Mouse (Mus musculus): ENCODE measurements around the gene Bex4.
"Not testable (repeated sequence)": the region's sequence is repeated elsewhere in the genome, so short reads cannot be mapped to it uniquely, and the experiment has no call there.

Bex4 gene

DNA sequence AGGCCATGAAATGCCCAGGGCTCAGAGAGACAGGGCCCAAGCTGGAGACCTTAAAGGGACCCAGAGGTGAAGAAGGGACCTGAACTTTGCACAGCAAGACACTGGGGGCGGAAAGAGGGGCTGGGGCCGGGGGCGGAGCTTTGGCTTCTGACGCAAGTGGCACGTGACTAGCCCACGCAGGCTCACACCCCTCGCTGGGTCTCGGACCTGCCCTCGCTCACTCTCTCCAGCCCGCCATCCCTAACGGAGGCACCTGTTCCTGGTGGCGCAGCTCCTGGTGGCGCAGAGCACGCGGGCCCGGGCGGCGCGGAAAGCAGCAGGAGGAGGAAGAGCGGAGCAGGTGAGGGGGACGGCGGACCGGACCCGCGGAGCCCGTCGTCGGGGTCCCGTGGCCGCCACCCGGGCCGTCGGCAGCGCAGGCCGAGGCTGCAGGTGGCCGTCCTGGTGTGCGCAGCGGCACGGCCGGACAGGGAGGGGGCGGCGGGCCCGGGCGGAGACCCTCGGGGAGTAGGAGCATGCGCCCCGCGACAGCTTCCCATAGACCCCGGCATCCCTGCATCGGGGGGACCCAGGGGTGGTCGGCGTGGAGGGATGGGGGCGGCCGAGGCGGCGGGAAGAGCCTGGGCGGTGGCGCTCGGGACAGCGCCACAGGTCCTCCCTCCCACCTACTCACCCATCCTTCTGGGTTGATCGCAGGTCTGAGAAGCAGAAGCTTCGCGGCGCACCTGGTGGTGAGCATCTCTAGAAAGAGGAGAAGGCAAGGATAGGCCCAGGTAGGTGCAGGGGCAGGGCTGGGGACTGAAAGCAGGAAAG, at the start of gene Bex4:
TSS of gene Bex4 (plus strand) at position 170 of the 813 bp plus-strand sequence.
- H3K27me3 ChIP-seq (ENCODE audit: control insufficient read depth, insufficient read depth, low read length, poor library complexity, severe bottlenecking); H3K36me3 ChIP-seq (ENCODE audit: control insufficient read depth, insufficient read depth, low read length, poor library complexity, severe bottlenecking); DNase-seq (ENCODE audit: low read depth, low spot score): not testable (repeated sequence)

DNA sequence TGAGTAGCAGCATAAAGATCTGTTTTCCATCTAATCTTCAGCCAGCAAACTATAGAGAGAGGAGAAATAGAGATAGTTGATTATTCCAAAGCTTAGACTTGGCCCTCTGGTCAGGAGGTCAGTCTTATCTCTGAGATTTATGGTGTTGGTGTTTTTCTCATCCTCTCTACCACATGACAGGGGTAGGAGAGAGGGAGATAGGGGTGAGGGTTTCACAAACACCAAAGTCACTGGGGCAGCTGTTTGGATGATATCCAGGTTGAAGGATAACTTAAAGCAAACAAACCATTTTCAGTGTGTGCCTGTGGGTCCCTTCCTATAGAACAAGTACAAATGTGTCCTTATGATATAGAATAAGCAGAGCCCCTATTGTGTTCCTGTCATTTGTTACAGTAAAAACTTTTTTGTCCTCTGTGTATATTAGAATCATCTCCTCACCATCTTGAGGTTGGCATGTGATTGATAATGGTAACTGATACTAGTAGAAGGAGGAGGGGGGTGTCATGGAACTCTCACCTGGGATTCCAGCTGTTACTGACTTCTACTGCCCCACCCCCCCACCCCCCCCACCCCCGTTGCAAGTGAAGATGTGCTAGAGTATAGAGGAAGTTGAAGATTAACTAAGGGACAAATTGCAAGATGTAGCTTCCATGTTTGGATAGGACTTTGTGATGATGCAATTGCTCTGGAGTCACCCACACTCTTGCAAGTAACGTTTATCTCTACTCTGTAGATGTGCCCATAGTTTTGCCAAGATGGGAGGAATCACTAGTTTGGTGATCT, 46.1 kb upstream of the Bex4 start:
- H3K27me3 ChIP-seq (ENCODE audit: control insufficient read depth, insufficient read depth, low read length, poor library complexity, severe bottlenecking): no peaks in the 10 kb centered on the region
- no peak for DNase-seq (ENCODE audit: low read depth, low spot score)
- H3K36me3 ChIP-seq (ENCODE audit: control insufficient read depth, insufficient read depth, low read length, poor library complexity, severe bottlenecking): no peaks in the 10 kb centered on the region

DNA sequence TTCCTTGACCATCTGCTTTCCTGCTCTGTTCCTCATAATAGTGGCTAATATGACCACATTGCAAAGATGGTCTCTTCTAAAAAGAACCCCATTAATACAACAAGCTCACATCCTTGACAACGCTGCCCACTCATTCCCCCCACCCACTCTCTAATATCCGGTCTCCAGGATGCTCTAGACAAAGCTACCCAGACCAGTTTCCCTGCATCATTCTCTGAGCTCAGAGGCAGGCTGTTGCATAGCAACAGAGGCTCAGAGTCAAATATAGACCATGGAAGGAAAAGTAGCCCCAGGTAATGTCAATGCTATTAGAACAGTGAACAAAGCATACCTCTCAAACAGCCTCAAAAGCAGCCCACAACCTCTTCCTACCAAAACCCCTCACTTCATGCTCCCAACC, 44.4 kb upstream of the Bex4 start:
- Histone ChIP-seq H3K27me3 (ENCODE audit: control insufficient read depth, insufficient read depth, low read length, poor library complexity, severe bottlenecking) (no peaks in the 10 kb centered on the region), H3K36me3 (ENCODE audit: control insufficient read depth, insufficient read depth, low read length, poor library complexity, severe bottlenecking) (no peaks in the 10 kb centered on the region)
- no peak for DNase-seq (ENCODE audit: low read depth, low spot score)

DNA sequence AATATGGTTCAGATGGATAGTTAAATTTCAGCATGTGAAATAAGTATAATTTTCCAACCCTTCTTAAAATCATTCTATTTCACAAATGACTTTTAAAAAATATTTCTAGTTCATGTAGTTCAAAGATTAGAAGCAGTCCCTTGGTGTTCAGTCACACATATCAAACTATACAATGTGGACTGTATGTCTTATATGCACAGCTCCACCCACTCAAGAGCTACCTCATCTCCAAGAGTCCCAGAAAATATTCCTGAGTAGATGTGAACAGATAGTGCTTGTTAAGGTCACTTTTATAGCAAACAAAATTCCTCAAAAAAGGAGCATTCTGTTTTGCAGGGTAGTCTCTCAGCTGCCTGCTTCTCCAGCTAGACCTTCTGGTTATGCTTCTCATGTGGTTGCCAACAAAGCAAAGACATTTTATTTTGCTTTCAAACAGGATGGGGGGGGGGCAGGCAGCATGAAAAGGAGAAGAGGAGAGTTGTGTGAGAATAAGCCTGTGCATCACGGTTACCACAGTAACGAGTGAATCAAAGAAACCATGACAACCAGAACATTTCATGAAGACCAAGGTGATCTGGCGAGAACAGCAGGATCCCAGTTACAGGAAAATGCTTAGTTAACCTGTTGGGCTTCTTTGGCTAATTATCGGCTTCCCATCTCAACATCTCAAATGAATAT, 34.6 kb upstream of the Bex4 start:
- no peaks in the 10 kb centered on the region for H3K27me3 ChIP-seq (ENCODE audit: control insufficient read depth, insufficient read depth, low read length, poor library complexity, severe bottlenecking)
- no peaks in the 10 kb centered on the region for H3K36me3 ChIP-seq (ENCODE audit: control insufficient read depth, insufficient read depth, low read length, poor library complexity, severe bottlenecking)
- DNase-seq (ENCODE audit: low read depth, low spot score): no peak

DNA sequence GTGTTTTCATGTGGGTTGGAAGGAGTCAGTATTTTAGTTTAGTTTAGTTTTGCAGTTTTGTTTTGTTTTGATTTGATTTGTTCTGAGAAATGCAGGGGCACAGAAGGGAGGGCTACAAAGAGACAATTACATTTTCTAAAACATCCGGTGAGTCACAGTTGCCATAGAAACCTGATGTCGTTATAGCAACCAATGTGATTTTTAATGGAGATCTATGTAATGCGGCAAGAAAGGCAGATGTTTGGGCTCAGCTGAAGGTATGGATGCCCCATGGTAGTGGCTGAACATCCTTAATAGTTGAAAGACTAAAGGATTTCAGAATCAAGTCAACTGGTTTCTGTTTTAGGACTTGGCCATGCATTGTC, 34.1 kb upstream of the Bex4 start:
- no peaks in the 10 kb centered on the region for H3K36me3 ChIP-seq (ENCODE audit: control insufficient read depth, insufficient read depth, low read length, poor library complexity, severe bottlenecking)
- H3K27me3 ChIP-seq (ENCODE audit: control insufficient read depth, insufficient read depth, low read length, poor library complexity, severe bottlenecking): no peaks in the 10 kb centered on the region
- DNase-seq (ENCODE audit: low read depth, low spot score): no peak

DNA sequence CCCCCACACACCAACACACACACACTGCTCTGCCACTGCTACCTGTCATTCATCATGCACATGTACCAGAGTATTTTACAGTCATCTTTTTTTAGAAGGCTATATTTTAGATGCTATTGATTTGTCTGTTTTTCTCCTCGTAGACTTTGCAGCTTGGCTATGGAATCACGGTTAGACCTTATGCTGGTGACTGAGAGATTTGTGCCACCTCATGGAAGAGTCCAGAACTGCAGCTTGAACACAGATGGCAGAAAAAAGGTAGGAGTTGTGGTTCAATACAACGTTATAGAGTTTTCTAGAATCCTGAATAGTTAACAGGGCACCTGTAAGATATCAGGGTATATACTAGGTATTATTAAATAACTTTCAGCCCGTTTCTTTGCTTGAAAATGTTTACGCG, 30.9 kb upstream of the Bex4 start:
- no peaks in the 10 kb centered on the region for H3K36me3 ChIP-seq (ENCODE audit: control insufficient read depth, insufficient read depth, low read length, poor library complexity, severe bottlenecking)
- DNase-seq (ENCODE audit: low read depth, low spot score): no peak
- H3K27me3 ChIP-seq (ENCODE audit: control insufficient read depth, insufficient read depth, low read length, poor library complexity, severe bottlenecking): no peaks in the 10 kb centered on the region

DNA sequence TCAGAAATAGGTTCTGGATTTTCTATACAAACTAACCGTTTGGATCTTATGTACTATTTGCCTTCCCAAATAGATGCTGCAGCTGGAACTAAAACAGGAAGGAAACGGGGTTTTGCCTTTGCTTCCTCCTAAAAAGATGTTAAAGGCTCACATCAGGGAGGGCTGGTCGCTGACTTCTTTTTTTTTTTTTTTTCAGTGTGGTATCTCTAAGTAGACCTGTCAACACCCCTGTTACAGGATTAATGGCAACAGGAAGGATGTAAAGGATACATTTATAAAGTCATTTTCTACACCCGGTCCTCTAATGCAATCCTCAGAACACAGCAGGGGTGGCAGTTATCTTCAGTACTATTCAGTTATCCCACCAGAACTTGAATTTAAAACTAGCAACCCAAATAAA, 23.8 kb upstream of the Bex4 start:
- no peaks in the 10 kb centered on the region for H3K27me3 ChIP-seq (ENCODE audit: control insufficient read depth, insufficient read depth, low read length, poor library complexity, severe bottlenecking)
- no peak for DNase-seq (ENCODE audit: low read depth, low spot score)
- no peaks in the 10 kb centered on the region for H3K36me3 ChIP-seq (ENCODE audit: control insufficient read depth, insufficient read depth, low read length, poor library complexity, severe bottlenecking)

DNA sequence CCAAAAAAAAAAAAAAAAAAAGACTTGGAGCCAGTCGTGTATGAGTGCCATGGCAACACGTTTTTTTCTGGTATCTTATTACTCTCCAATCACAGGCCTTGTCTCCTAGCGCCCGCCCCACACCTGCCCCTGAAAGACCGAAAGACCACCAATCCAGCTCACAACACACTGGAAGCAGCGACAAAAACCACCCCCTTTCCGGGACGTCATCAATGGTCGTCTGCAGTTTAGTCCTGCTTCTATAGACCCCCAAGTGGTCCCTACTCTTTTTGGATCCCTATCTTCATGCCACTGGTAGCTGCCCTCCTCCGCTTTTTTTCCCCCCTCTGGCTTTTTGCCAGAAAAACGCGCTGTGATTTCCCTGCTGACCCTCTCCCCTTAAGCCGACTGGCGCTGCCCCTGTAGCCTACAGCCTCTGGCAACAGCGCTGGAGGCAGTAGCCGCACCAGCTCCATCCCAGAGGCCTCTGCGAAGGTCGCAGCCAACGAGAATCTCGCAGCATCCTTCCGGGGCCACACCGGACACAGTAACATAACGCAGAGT, 23.3 kb upstream of the Bex4 start:
- Histone ChIP-seq H3K36me3 (ENCODE audit: control insufficient read depth, insufficient read depth, low read length, poor library complexity, severe bottlenecking) (no peaks in the 10 kb centered on the region), H3K27me3 (ENCODE audit: control insufficient read depth, insufficient read depth, low read length, poor library complexity, severe bottlenecking) (no peaks in the 10 kb centered on the region)
- DNase-seq (ENCODE audit: low read depth, low spot score): no peak

DNA sequence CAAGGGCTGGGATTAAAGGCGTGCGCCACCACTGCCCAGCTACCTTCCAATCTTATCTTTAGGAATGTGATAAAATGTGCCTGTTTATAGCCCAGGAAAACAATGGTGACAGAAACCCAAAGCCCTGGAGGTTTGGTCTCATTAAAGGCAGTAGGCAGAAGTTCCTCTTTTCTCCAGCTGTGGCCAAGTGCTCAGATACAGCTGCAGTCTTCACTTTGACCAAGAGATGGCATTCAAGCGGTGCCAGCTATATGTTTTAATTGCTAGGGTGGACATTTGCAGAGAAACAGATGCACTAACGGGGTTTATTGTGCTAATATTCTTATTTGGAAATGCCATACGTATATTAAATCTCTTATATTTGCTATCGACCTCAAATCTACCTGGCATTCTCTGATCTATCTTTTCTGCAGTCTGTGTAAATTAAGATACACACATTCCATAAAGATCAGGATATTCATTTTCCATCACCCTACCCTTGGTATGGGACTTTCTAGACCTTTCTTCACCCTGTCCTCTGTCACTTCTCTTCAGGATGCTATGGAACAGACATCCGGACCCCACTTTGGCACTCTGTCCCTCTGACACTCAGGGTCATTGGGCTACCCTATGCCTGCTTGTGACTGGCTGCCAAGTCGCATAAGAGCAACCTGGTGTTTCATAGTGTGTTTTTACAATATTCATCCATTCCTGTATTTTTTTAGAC, 11.6 kb upstream of the Bex4 start:
- no peaks in the 10 kb centered on the region for H3K36me3 ChIP-seq (ENCODE audit: control insufficient read depth, insufficient read depth, low read length, poor library complexity, severe bottlenecking)
- DNase-seq (ENCODE audit: low read depth, low spot score): peak; percentile 21
- no peaks in the 10 kb centered on the region for H3K27me3 ChIP-seq (ENCODE audit: control insufficient read depth, insufficient read depth, low read length, poor library complexity, severe bottlenecking)

DNA sequence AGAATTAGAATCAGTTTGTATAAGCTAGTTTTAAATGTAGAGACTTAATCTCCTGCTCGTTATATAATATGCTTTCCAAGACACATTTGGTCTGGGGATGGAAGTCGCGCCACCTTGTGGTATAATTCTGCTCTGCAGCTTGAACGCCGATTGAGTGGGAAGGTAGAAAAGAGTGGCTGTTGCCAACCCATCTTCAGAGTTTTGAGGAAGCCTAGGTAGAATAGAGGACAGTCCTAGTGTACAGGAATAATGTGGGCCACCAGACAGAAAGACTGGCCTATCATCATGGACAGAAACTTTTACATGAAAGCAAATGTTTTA, 11.1 kb upstream of the Bex4 start:
- Histone ChIP-seq H3K36me3 (ENCODE audit: control insufficient read depth, insufficient read depth, low read length, poor library complexity, severe bottlenecking) (no peaks in the 10 kb centered on the region), H3K27me3 (ENCODE audit: control insufficient read depth, insufficient read depth, low read length, poor library complexity, severe bottlenecking) (no peaks in the 10 kb centered on the region)
- DNase-seq (ENCODE audit: low read depth, low spot score): peak; percentile 21

DNA sequence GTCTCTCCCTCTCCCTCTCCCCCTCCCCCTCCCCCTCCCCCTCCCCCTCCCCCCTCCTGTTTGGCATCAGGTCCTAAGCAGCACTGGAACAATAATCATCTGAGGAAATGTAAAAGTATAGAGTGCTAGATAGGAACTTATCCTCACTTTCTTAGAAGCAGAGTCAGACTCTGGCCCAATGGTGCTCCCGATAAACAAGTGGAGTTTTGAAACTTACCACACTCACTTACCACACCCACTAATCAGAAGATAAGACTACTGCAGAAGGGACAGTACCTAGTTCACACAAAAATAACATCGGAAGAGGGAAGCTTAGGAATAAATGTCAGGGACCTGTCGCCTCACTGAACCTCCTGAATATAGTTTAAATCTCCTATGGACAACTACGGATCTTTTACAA, 3.2 kb upstream of the Bex4 start:
- DNase-seq (ENCODE audit: low read depth, low spot score): no peak
- no peaks in the 10 kb centered on the region for H3K36me3 ChIP-seq (ENCODE audit: control insufficient read depth, insufficient read depth, low read length, poor library complexity, severe bottlenecking)
- no peaks in the 10 kb centered on the region for H3K27me3 ChIP-seq (ENCODE audit: control insufficient read depth, insufficient read depth, low read length, poor library complexity, severe bottlenecking)

DNA sequence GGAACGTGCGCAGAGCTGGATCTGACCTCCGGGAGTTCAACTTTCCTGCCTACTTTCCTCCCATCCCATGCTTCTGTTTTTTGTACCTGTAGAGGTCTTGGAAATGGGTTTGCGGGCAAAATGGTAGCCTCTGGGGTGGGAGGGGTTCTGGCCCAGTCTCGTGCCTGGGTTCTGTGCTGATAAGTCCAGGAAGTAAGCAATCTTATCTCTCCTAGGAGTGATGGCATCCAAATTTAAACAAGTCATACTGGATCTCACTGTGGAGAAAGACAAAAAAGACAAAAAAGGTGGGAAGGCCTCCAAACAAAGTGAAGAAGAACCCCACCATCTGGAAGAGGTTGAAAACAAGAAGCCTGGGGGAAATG, 826 bp downstream of the Bex4 start:
- H3K36me3 ChIP-seq (ENCODE audit: control insufficient read depth, insufficient read depth, low read length, poor library complexity, severe bottlenecking); DNase-seq (ENCODE audit: low read depth, low spot score); H3K27me3 ChIP-seq (ENCODE audit: control insufficient read depth, insufficient read depth, low read length, poor library complexity, severe bottlenecking): not testable (repeated sequence)

DNA sequence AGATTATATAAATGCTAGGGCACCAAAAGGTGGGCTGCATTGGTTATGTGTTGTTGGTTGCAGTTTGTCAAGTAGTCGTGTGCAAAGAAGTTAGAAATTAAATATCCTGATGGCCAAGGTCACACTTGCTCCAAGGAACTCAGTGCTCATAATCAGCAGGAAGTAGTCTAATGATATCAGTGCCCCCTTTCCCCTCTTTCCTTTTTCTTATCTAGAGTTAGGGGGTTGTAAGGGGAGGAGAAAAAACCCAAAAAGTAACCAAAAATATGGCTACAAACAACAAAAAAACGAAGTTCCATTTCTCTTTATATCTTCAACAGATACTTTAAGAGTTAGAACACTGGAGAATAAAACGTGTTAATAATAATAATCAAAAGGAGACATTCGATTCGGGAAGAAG, 2.6 kb downstream of the Bex4 start:
- no peaks in the 10 kb centered on the region for H3K36me3 ChIP-seq (ENCODE audit: control insufficient read depth, insufficient read depth, low read length, poor library complexity, severe bottlenecking)
- H3K27me3 ChIP-seq (ENCODE audit: control insufficient read depth, insufficient read depth, low read length, poor library complexity, severe bottlenecking): no peaks in the 10 kb centered on the region
- DNase-seq (ENCODE audit: low read depth, low spot score): no peak

DNA sequence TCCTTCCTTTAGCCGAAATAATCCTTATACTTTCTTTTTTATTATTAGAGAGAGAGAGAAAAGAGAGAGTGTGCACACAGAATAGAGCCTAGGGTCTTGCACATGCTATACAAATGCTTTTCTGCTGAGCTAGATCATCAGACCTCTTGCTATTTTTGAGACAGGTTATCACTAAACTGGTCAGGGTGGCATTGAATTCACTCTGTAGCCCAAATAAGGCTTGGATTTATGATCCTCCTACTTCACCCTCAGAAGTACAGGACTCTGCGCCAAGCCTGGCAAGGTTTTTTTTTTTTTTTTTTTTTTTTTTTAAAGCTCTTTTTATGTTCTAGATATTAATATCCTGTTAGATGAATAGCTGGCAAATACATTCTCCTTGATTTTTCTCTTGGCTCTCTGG, 4.9 kb downstream of the Bex4 start:
- no peak for DNase-seq (ENCODE audit: low read depth, low spot score)
- no peaks in the 10 kb centered on the region for H3K36me3 ChIP-seq (ENCODE audit: control insufficient read depth, insufficient read depth, low read length, poor library complexity, severe bottlenecking)
- no peaks in the 10 kb centered on the region for H3K27me3 ChIP-seq (ENCODE audit: control insufficient read depth, insufficient read depth, low read length, poor library complexity, severe bottlenecking)

DNA sequence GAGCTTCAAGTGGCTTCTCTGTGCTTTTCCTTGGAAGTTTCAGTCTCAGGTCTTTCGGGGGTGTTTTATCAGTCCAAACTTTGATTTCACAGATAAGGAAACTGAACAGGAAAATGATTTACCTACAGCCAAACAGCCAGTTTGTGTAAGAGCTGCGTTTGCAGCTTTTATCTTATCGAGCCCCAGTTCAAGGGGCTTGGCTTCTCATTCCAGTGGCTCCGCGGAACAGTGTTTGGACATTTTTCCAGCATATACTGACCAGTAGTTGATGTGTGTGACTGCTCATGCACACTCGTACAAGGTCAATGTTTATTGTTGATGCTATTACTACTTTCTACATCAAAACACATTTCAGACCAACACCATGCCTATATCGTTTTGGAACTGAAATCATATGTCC, 5.4 kb downstream of the Bex4 start:
- Histone ChIP-seq H3K36me3 (ENCODE audit: control insufficient read depth, insufficient read depth, low read length, poor library complexity, severe bottlenecking) (no peaks in the 10 kb centered on the region), H3K27me3 (ENCODE audit: control insufficient read depth, insufficient read depth, low read length, poor library complexity, severe bottlenecking) (no peaks in the 10 kb centered on the region)
- no peak for DNase-seq (ENCODE audit: low read depth, low spot score)
